Mouse (Mus musculus): ENCODE measurements around the gene Sgcd. TPM values are rescaled to one million over a fixed set of nuclear protein-coding genes. Genes with fewer than 3 reads are reported as not detected.

The Sgcd gene
- polyA plus RNA-seq, 1 experiment from 2014 or later = 8.4 TPM

DNA sequence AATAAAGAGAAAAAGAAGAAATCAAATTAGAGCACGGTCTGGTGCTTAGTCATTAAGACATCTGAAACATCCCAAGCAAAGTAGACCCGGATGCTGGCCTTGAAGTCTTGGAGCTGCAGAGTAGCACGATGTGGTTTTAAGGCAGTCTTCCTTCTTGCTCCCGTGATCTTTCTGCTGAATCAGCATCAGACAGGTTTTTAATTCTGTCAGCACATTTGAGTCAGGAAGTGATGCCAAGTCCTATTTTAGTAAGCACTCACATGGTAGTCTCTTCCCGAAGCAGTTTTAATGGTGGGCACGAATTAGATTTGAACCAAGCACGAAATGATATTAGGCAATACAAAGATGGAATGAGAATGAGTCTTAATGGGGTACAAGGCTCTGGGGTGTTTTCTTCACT, 789.7 kb downstream of the Sgcd start:
- H3K4me1 ChIP-seq (replicated peaks) = no peaks in the 10 kb centered on the region
- no peak overlapping the region for H3K4me3 ChIP-seq
- no peaks in the 10 kb centered on the region for H3K36me3 ChIP-seq
- H3K9me3 ChIP-seq (replicated peaks) = no peaks in the 10 kb centered on the region
- 85% methylated on average over 7 of the region's 7 CpGs for WGBS
- no peak overlapping the region for H3K4me2 ChIP-seq
- H3K27me3 ChIP-seq (replicated peaks) = no peaks in the 10 kb centered on the region
- H3K9ac ChIP-seq = no peak overlapping the region
- H3K27ac ChIP-seq (ENCODE audit: poor library complexity, severe bottlenecking) = no peak overlapping the region
- ATAC-seq (ENCODE audit: insufficient number of reproducible peaks, low FRiP score) = no peak

DNA sequence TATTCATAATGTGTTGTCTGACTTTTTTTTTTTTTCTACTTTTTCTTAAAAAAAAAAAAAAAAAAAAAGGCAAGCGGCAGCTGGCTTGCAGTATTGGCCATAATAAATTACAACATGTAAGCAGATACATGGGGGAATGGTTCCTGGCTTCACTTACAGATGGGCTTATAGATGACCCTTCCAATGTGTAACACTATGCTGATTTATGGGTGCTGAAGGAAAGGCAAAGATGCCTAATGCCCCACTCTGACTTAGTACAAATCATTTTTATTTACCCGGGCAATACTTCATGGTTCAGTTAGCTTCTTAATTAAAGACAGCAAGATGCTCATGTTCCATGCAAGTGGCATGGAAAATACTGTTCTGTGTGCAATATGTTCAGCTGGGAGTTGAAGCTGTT, 800.2 kb downstream of the Sgcd start:
- Histone ChIP-seq H3K9me3 (replicated peaks) (no peaks in the 10 kb centered on the region; the same call in 1 of the 2 replicates), H3K27me3 (replicated peaks) (no peaks in the 10 kb centered on the region), H3K4me1 (replicated peaks) (no peaks in the 10 kb centered on the region), H3K4me2 (no peak overlapping the region), H3K36me3 (no peaks in the 10 kb centered on the region), H3K9ac (no peak overlapping the region), H3K4me3 (no peak overlapping the region), H3K27ac (ENCODE audit: poor library complexity, severe bottlenecking) (no peak overlapping the region)
- ATAC-seq (ENCODE audit: insufficient number of reproducible peaks, low FRiP score) = no peak
- WGBS = 90% methylated on average over 2 of the region's 2 CpGs

DNA sequence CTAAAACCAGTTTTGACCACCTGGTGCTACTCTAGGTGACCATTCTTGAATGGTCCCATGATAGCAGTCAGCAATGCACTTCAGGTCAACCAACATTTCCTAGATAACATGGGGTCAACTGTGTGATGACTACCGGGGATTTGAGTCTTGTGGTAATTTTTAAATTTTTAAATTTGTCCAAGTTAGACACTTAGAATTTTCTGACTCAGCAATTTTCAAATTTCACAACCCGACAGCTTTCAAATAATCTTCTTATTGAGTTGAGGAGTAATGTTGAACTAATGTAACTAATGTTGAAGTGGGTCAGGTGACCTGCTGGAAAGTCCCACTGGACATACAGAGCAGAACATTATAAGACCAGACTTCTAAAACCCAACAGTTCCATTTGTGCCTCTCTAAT, 813.8 kb downstream of the Sgcd start:
- WGBS = 79% methylated on average over 2 of the region's 2 CpGs
- H3K4me3 ChIP-seq = no peak overlapping the region
- H3K9me3 ChIP-seq (replicated peaks) = no peaks in the 10 kb centered on the region
- H3K27me3 ChIP-seq (replicated peaks) = no peaks in the 10 kb centered on the region
- H3K9ac ChIP-seq = no peak overlapping the region
- H3K4me1 ChIP-seq (replicated peaks) = no peaks in the 10 kb centered on the region
- ATAC-seq (ENCODE audit: insufficient number of reproducible peaks, low FRiP score) = no peak
- H3K4me2 ChIP-seq = no peak overlapping the region
- no peak overlapping the region for H3K27ac ChIP-seq (ENCODE audit: poor library complexity, severe bottlenecking)
- no peaks in the 10 kb centered on the region for H3K36me3 ChIP-seq

DNA sequence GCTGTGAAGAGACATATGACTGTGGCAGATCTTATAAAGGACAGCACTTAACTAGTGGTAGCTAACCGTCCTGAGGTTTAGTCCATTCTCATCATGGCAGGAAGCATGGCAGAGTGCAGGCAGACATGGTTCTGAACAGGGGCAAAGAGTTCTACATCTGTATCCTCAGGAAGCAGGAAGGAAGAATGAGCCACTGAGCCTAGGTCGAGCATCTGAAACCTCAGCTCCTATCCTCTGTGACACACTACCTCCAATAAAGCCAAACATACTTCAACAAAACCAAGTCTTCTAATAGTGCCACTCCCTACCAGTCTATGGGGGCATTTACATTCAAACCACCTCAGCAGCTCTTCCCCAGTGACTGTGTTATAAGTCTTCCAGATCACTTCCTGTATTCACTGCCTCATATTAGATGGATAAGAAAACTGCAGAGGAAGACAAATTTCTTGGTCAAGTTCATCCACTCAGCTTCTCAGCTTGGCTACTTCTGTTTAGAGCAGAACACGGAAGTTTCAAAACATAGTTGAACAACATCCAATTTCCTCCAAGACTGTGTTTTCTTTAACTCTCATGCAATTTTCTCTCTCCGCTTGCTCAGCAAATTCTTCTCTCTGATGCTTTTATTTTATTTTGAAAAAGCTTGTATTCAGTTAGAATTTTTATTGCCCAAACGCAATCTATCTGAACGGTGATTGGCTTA, 817.7 kb downstream of the Sgcd start:
- WGBS = 75% methylated on average over 6 of the region's 6 CpGs

DNA sequence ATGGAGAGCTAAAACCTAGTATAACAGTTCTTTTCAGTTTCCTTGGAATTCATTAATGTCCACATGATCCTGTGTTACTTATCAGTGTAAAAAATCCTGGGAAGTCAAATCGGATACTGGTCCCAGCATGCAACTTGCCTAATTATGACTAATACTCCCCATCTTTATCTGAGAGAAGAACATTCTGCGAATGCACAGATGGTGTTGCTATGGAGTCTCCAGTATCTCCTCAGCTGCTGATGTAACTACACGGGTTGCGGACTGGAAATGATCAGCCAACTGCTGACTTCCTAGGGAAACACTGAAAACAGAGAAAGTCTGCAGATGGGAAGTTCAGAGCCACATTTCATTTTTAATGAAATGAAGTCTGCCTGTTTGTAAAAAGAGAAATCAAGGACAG, 821.4 kb downstream of the Sgcd start:
- no peak for ATAC-seq (ENCODE audit: insufficient number of reproducible peaks, low FRiP score)
- WGBS = 76% methylated on average over 4 of the region's 4 CpGs
- no peaks in the 10 kb centered on the region for H3K9me3 ChIP-seq (replicated peaks)
- H3K4me2 ChIP-seq = no peak overlapping the region
- no peaks in the 10 kb centered on the region for H3K27me3 ChIP-seq (replicated peaks)
- H3K4me3 ChIP-seq = no peak overlapping the region
- H3K9ac ChIP-seq = no peak overlapping the region
- no peak overlapping the region for H3K27ac ChIP-seq (ENCODE audit: poor library complexity, severe bottlenecking)
- no peaks in the 10 kb centered on the region for H3K36me3 ChIP-seq
- no peaks in the 10 kb centered on the region for H3K4me1 ChIP-seq (replicated peaks)

More for the DNA sequence above, 817.7 kb downstream of the Sgcd start:
- H3K4me3 ChIP-seq = no peak overlapping the region
- H3K9ac ChIP-seq = no peak overlapping the region
- no peak overlapping the region for H3K4me2 ChIP-seq
- no peaks in the 10 kb centered on the region for H3K27me3 ChIP-seq (replicated peaks)
- no peaks in the 10 kb centered on the region for H3K4me1 ChIP-seq (replicated peaks)
- H3K9me3 ChIP-seq (replicated peaks) = no peaks in the 10 kb centered on the region
- no peaks in the 10 kb centered on the region for H3K36me3 ChIP-seq
- ATAC-seq (ENCODE audit: insufficient number of reproducible peaks, low FRiP score) = no peak
- H3K27ac ChIP-seq (ENCODE audit: poor library complexity, severe bottlenecking) = no peak overlapping the region

DNA sequence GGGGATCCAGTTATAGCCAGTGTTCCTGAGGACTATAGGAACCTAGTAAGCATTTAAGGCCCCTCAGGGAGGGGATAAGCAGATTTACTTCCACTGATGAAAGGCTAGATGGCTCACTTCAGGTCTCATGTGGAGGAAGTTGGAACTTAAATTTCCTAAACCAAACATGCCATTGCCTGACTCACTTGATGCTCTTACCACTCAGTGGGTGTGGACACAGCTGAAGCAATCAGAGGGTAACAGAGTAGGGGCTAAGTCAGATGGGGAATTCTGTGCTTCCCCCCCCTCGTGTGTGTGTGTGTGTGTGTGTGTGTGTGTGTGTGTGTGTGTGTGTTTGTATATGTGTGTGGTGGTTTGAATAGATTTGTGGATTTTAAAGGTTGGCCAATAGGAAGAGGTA, 830.7 kb downstream of the Sgcd start:
- H3K27me3 ChIP-seq (replicated peaks) = no peaks in the 10 kb centered on the region
- no peak overlapping the region for H3K9ac ChIP-seq
- 69% methylated on average over 1 of the region's 1 CpGs for WGBS
- peaks cover 7% of the 10 kb centered on the region; the same call in 1 of the 2 replicates for H3K4me1 ChIP-seq (replicated peaks)
- no peak overlapping the region for H3K27ac ChIP-seq (ENCODE audit: poor library complexity, severe bottlenecking)
- ATAC-seq (ENCODE audit: insufficient number of reproducible peaks, low FRiP score) = no peak
- H3K4me2 ChIP-seq = no peak overlapping the region
- no peaks in the 10 kb centered on the region for H3K36me3 ChIP-seq
- no peaks in the 10 kb centered on the region for H3K9me3 ChIP-seq (replicated peaks)
- H3K4me3 ChIP-seq = no peak overlapping the region

DNA sequence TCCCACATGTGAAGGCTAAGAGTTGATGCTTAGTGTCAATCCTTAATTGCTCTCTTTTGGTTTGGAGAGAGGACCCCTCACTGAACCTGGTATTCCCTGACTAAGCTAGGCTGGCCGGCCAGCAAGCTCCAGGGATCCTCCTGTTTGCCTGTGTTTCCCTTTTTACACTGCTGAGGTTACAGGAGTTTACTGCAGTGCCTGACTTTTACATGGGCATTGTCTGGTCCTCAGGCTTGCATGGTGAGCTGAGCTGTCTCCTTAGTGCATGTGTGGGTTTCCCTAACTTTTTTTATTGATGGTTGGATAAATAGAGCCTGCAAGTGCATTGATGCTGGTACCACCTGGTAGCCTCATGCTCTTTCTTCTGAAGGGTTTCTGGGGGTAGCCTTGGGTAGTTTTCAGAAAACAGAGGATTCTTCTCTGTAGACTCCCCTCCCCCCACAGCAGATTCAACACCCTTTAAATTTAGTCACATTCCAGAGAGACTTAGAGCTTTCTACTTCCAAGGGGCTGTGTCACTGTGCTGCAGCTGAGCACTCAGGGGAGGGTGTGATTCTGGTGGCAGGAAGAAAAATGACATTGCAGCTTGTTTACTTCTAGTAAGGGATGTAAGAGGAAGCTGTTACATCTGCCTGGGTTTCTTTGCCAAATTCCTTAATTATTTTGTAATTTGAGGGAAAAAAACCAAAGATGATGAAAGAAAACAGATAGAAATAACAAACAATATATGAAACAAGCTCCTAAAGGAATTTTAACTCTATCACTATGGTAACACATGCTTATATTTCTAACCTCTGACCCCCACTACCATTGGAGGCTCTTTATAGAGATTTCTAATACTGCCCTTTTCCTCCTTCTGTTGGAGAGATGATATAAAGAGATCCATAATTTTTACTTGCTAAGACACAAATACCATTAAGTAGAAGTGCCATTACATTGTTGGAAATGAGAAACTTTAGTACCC, 831.8 kb downstream of the Sgcd start:
- WGBS = 58% methylated on average over 1 of the region's 1 CpGs
- ATAC-seq (ENCODE audit: insufficient number of reproducible peaks, low FRiP score) = no peak
- no peak overlapping the region for H3K9ac ChIP-seq

DNA sequence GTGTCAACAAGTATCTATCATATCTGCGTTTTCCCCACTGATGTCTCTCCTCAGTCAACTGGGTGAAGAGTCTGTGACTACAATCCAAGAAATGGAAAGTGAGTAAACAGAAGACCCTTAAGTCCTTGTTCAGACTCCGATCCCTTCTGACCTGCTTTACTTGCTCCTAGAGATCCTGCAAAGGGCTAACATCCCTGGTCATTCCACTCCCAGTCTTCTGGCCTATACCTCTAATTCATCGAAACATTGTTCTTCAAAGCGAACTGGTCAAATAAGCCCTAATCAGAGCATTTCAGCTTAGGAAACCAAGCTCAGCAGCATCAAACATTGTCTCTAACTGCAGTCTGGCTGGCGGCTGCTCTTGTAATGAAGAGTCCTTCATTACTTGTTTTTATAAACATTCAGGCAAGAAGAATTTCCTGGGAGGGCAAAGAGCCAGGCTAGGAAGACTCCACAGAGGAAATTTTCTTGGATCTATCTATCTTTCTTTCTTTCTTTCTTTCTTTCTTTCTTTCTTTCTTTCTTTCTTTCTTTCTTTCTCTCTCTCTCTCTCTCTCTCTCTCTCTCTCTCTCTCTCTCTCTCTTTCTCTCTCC, 833.8 kb downstream of the Sgcd start:
- Histone ChIP-seq H3K4me2 (no peak overlapping the region), H3K9ac (no peak overlapping the region), H3K9me3 (replicated peaks) (no peaks in the 10 kb centered on the region), H3K27ac (ENCODE audit: poor library complexity, severe bottlenecking) (no peak overlapping the region), H3K4me1 (replicated peaks) (peaks cover 7% of the 10 kb centered on the region; the same call in 1 of the 2 replicates), H3K4me3 (no peak overlapping the region), H3K36me3 (no peaks in the 10 kb centered on the region), H3K27me3 (replicated peaks) (no peaks in the 10 kb centered on the region)
- WGBS = 73% methylated on average over 5 of the region's 5 CpGs
- ATAC-seq (ENCODE audit: insufficient number of reproducible peaks, low FRiP score) = no peak

More for the DNA sequence above, 831.8 kb downstream of the Sgcd start:
- H3K27me3 ChIP-seq (replicated peaks) = no peaks in the 10 kb centered on the region
- no peak overlapping the region for H3K4me3 ChIP-seq
- no peaks in the 10 kb centered on the region for H3K9me3 ChIP-seq (replicated peaks)
- H3K4me1 ChIP-seq (replicated peaks) = peaks cover 7% of the 10 kb centered on the region; the same call in 1 of the 2 replicates
- no peak overlapping the region for H3K4me2 ChIP-seq
- no peak overlapping the region for H3K27ac ChIP-seq (ENCODE audit: poor library complexity, severe bottlenecking)
- no peaks in the 10 kb centered on the region for H3K36me3 ChIP-seq

DNA sequence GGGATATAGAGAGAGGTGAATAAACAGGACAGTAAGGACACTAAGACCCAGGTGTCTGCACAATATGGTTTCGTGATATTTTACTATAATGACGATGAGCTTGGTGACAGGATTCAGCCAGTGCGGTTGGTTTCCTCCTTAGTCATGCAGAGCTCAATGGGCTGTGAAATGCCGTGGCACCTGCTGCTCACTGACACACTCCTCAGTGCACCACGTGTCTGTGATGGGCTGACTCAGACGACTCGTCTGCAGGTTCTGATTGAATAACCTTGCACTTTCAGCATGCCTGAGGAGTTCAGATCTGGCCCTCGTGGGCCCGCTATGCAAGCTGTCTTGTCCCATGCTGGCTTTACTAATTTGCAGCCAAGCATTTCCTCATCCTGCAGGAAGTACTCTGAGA, 839.2 kb downstream of the Sgcd start:
- no peaks in the 10 kb centered on the region for H3K9me3 ChIP-seq (replicated peaks)
- H3K27me3 ChIP-seq (replicated peaks) = no peaks in the 10 kb centered on the region
- no peak for ATAC-seq (ENCODE audit: insufficient number of reproducible peaks, low FRiP score)
- H3K9ac ChIP-seq = no peak overlapping the region
- H3K27ac ChIP-seq (ENCODE audit: poor library complexity, severe bottlenecking) = no peak overlapping the region
- 0 out of 2 replicates have a peak, but pooled peaks cover 3% of the 10 kb centered on the region for H3K4me1 ChIP-seq (replicated peaks)
- 70% methylated on average over 9 of the region's 9 CpGs for WGBS
- H3K36me3 ChIP-seq = no peaks in the 10 kb centered on the region
- H3K4me2 ChIP-seq = no peak overlapping the region
- no peak overlapping the region for H3K4me3 ChIP-seq

DNA sequence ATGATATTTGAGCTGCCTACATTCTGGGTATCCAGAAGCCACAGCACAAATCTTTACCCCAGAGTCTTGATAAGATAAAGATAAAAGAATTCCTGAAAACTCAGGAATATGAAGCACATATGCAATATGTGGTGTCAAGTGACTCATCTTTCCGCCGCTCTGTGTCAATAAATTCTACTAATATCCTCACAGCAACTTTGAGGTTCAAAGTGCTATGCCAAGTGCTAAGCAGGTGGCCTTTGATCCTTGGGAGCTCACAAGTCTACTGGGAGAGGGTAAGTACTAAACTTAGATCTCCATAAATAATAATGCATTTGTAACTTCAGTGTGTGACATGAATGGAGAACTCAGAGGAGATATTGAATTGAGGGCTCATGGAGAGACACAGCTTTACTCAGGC, 848.9 kb downstream of the Sgcd start:
- ATAC-seq (ENCODE audit: insufficient number of reproducible peaks, low FRiP score) = no peak
- 83% methylated on average over 2 of the region's 2 CpGs for WGBS
- no peak overlapping the region for H3K27ac ChIP-seq (ENCODE audit: poor library complexity, severe bottlenecking)

DNA sequence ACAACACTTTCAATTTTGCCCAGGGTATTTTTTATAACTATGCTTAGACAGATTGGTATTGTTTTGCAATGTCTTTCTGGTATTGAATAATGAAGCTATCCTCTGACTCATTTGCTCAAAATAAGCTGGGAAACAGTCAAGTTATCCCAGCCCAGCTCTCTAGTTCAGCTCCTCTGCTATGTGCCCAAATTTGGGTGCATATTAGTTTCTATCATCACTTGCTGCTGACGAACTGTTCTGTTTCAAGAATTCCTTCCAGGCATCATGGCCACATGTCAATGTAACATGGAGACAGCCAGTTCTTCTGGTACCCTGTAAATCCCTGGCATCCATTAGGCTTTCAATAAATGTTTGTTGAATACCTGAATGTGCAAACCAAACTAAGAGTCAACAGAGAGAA, 849.5 kb downstream of the Sgcd start:
- Histone ChIP-seq H3K9ac (no peak overlapping the region), H3K4me2 (no peak overlapping the region), H3K4me3 (no peak overlapping the region), H3K4me1 (replicated peaks) (no peaks in the 10 kb centered on the region), H3K27ac (ENCODE audit: poor library complexity, severe bottlenecking) (no peak overlapping the region), H3K36me3 (no peaks in the 10 kb centered on the region), H3K9me3 (replicated peaks) (no peaks in the 10 kb centered on the region), H3K27me3 (replicated peaks) (no peaks in the 10 kb centered on the region)
- ATAC-seq (ENCODE audit: insufficient number of reproducible peaks, low FRiP score) = no peak
- 68% methylated on average over 1 of the region's 1 CpGs for WGBS

More for the DNA sequence above, 848.9 kb downstream of the Sgcd start:
- Histone ChIP-seq H3K4me3 (no peak overlapping the region), H3K4me1 (replicated peaks) (no peaks in the 10 kb centered on the region), H3K9ac (no peak overlapping the region), H3K4me2 (no peak overlapping the region), H3K36me3 (no peaks in the 10 kb centered on the region), H3K27me3 (replicated peaks) (no peaks in the 10 kb centered on the region), H3K9me3 (replicated peaks) (no peaks in the 10 kb centered on the region)

Measured in heart, embryonic 12.5 days (tissue).